Comparison of ENCODE assay signal across 7 mouse cellular contexts in genomic region chr9:50738914-50739870, GRCm38 (mm10). TPM values are rescaled to one million over a fixed set of nuclear protein-coding genes. Genes with fewer than 3 reads are reported as not detected.
DNase-seq lines count a peak whose midpoint lies in the region; ATAC-seq and TF ChIP-seq lines count a peak whose summit lies in the region.

Gene Dixdc1 (minus strand): TSS chr9:50739517.

- no peaks in the 10 kb centered on the region for H3K9me3 ChIP-seq in embryonic facial prominence, embryonic 10.5 days
- no peaks in the 10 kb centered on the region for H3K9me3 ChIP-seq in midbrain, embryonic 12.5 days

- no peaks in the 10 kb centered on the region for H3K36me3 ChIP-seq in embryonic facial prominence, embryonic 10.5 days (replicated peaks)
- no peaks in the 10 kb centered on the region for H3K36me3 ChIP-seq in midbrain, embryonic 12.5 days
- H3K36me3 ChIP-seq in small intestine, adult 2 months (ENCODE audit: control insufficient read depth, insufficient read depth, low read length): peaks cover 11% of the 10 kb centered on the region

- H3K4me1 ChIP-seq in embryonic facial prominence, embryonic 10.5 days: peaks cover 16% of the 10 kb centered on the region
- H3K4me1 ChIP-seq in midbrain, embryonic 12.5 days: peaks cover 9% of the 10 kb centered on the region; the same call in 1 of the 2 replicates
- peaks cover 3% of the 10 kb centered on the region; the same call in 1 of the 2 replicates for H3K4me1 ChIP-seq in small intestine, adult 2 months (ENCODE audit: control insufficient read depth, insufficient read depth, insufficient read length, low read length)

- intact Hi-C loops in left cerebral cortex, postnatal 4 days (cut with DNase I): no loop called here

- H3K27ac ChIP-seq in embryonic facial prominence, embryonic 10.5 days (replicated peaks): peak within 1 kb of the TSS; percentile 57; the same call in 1 of the 2 replicates
- no peak within 1 kb of the TSS for H3K27ac ChIP-seq in midbrain, embryonic 12.5 days (replicated peaks)
- peak within 1 kb of the TSS; percentile 29; the same call in 1 of the 2 replicates for H3K27ac ChIP-seq in small intestine, adult 2 months (ENCODE audit: insufficient read depth, low read depth, low read length)

- 0 out of 2 replicates have a peak, but pooled peaks cover 5% of the 10 kb centered on the region for H3K27me3 ChIP-seq in embryonic facial prominence, embryonic 10.5 days (replicated peaks; ENCODE audit: low read depth, poor library complexity, severe bottlenecking)
- H3K27me3 ChIP-seq in midbrain, embryonic 12.5 days: peaks cover 4% of the 10 kb centered on the region; the same call in 1 of the 2 replicates
- no peaks in the 10 kb centered on the region for H3K27me3 ChIP-seq in small intestine, adult 2 months (ENCODE audit: control insufficient read depth, insufficient read depth, low read length)

- peak; percentile 97 for DNase-seq in adrenal gland, postnatal 14 days
- peak; percentile 95 for DNase-seq in embryonic facial prominence, embryonic 10.5 days (ENCODE audit: low spot score)
- DNase-seq in kidney, adult 11 months: peak; percentile 95
- DNase-seq in left cerebral cortex, postnatal 4 days: peak; percentile 94

- peak; percentile 99 for ATAC-seq in granulocyte monocyte progenitor cell, adult 5-6 weeks (replicated peaks; ENCODE audit: poor library complexity, severe bottlenecking)
- peak; percentile 94 for ATAC-seq in midbrain, embryonic 12.5 days (ENCODE audit: low FRiP score, low read depth)

- H3K4me3 ChIP-seq in embryonic facial prominence, embryonic 10.5 days: peak within 1 kb of the TSS; percentile 49
- H3K4me3 ChIP-seq in midbrain, embryonic 12.5 days: peak within 1 kb of the TSS; percentile 35
- peak within 1 kb of the TSS; percentile 31 for H3K4me3 ChIP-seq in small intestine, adult 2 months (ENCODE audit: low read depth, low read length)

- TF ChIP-seq POLR2A in small intestine, adult 2 months (IDR thresholded peaks at IDR 0.05; ENCODE audit: low read depth, low read length): peak; percentile 40; the same call in 1 of the 2 replicates

- no peak for TF ChIP-seq CTCF in small intestine, adult 2 months (IDR thresholded peaks at IDR 0.05; ENCODE audit: extremely low read depth, insufficient read length, insufficient replicate concordance, low read depth, low read length)

- H3K9ac ChIP-seq in midbrain, embryonic 12.5 days (replicated peaks): no peak within 1 kb of the TSS

- H3K4me2 ChIP-seq in midbrain, embryonic 12.5 days (replicated peaks): peak within 1 kb of the TSS; percentile 60

- 16% methylated on average over 36 of the region's 36 CpGs for WGBS in embryonic facial prominence, embryonic 10.5 days
- 15% methylated on average over 35 of the region's 36 CpGs for WGBS in midbrain, embryonic 12.5 days
- WGBS in small intestine, adult 2 months: 7% methylated on average over 35 of the region's 36 CpGs

RNA-seq across cellular contexts. Expression of gene Dixdc1, which starts in this region (rescaled TPM):
- 8.4 and 9.5 TPM in 2 replicates for total RNA-seq in adrenal gland, postnatal 14 days (2021)
- 31.6 and 32.6 TPM in 2 replicates for polyA plus RNA-seq in embryonic facial prominence, embryonic 10.5 days (2016; fragmentation: Nextera tagmentation; extraction: Ambion mirVana)
- 0.11 and 0.82 TPM in 2 replicates for total RNA-seq in granulocyte monocyte progenitor cell, adult 5-6 weeks (2014; fragmentation: Nextera tagmentation)
- 0.10 and 0.39 TPM in 2 replicates for total RNA-seq in granulocyte monocyte progenitor cell, adult 5-6 weeks (2017)
- 10 to 100 TPM; 65.3 to 66.0 TPM for total RNA-seq in left cerebral cortex, postnatal 4 days (2021)
- 28.5 and 32.0 TPM in 2 replicates for polyA plus RNA-seq in midbrain, embryonic 12.5 days (2016; fragmentation: Nextera tagmentation; extraction: Ambion mirVana)
- polyA plus RNA-seq in small intestine, adult 2 months (2012; rRNA removed): 0.57 and 0.75 TPM in 2 replicates

Comparison
In these comparisons a context has a peak if more than half of its experiments do, and no peak if none do; other contexts are left out.
1. RNA of gene Dixdc1 (polyA plus RNA-seq): 31.6 to 32.6 TPM in embryonic facial prominence, embryonic 10.5 days and 28.5 to 32.0 TPM in midbrain, embryonic 12.5 days; 0.57 to 0.75 TPM in small intestine, adult 2 months; every median in the first group is over 10 times any median in the second.
2. Peak in ATAC-seq in granulocyte monocyte progenitor cell, adult 5-6 weeks; RNA of the gene not detected or under 1 TPM.
3. Peak in every context shown above with its lines, with median percentiles within 50 percentile points of each other: DNase-seq and H3K4me3 ChIP-seq.